Mouse (Mus musculus): ENCODE results near the gene Olfr313. TPM values are rescaled to one million over a fixed set of nuclear protein-coding genes. Genes with fewer than 3 reads are reported as not detected.
"Not testable (repeated sequence)": the region's sequence is repeated elsewhere in the genome, so short reads cannot be mapped to it uniquely, and the experiment has no call there.

Olfr313 gene
- not detected in 2 replicates for polyA plus RNA-seq (2015; fragmentation: Nextera tagmentation; extraction: Ambion mirVana)

DNA sequence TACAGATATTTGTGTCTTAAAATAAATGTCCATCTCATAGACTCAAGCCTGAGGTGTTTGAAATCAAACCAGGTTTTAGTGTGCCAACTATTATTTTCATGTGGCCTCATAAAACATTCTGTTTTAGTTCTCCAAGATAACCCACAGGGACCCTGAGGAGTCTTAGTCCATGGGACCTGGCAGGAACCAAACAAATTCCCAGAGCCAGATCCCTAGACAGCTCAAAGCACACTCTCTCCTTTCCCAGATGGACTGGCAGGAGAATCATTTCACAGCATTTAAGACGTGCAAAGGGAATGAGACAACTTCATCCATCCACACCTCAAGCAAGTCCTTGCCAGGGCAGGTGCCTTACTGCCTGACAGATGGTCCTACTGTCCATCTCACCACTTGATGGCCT is at the start of gene Olfr313:
TSS of gene Olfr313 (plus strand) at position 301 of the 400 bp plus-strand sequence.
- not testable (repeated sequence) for H3K9me3 ChIP-seq (replicated peaks); ATAC-seq (ENCODE audit: insufficient read depth); H3K4me1 ChIP-seq (replicated peaks); H3K27ac ChIP-seq (replicated peaks); H3K27me3 ChIP-seq; H3K4me3 ChIP-seq (replicated peaks); H3K36me3 ChIP-seq (replicated peaks); H3K9ac ChIP-seq; H3K4me2 ChIP-seq
- WGBS (ENCODE audit: insufficient replicate concordance), result 36% methylated on average over 1 of the region's 1 CpGs

DNA sequence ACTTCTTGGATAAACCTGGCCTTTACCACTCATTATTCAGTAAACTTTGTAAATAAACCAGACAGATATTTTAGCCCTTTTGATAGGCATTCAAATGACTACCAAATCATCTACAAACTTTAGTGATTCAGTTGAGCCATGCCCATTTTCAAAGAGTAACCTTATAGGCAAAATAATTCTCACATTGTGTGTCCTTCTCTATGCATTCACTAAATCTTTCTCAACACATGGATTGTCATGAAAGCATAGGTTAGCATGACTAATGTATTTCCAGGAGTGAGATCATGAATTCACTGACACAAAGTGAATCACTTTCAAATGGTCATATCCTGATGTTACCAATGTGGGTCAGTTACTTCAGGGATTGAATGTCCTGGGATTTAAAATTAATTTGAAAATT is 41.9 kb upstream of the Olfr313 start, which contains the start of gene Olfr315:
TSS of gene Olfr315 (plus strand) at position 301 of the 400 bp plus-strand sequence.
- H3K27ac ChIP-seq (replicated peaks), result no peak within 1 kb of the TSS
- no peak within 1 kb of the TSS for H3K4me3 ChIP-seq (replicated peaks)
- no peaks in the 10 kb centered on the region for H3K36me3 ChIP-seq (replicated peaks)
- H3K4me2 ChIP-seq, result no peak within 1 kb of the TSS
- H3K4me1 ChIP-seq (replicated peaks), result no peaks in the 10 kb centered on the region
- H3K27me3 ChIP-seq, result no peaks in the 10 kb centered on the region
- no peak within 1 kb of the TSS for H3K9ac ChIP-seq
- no peaks in the 10 kb centered on the region for H3K9me3 ChIP-seq (replicated peaks)
- no peak for ATAC-seq (ENCODE audit: insufficient read depth)

DNA sequence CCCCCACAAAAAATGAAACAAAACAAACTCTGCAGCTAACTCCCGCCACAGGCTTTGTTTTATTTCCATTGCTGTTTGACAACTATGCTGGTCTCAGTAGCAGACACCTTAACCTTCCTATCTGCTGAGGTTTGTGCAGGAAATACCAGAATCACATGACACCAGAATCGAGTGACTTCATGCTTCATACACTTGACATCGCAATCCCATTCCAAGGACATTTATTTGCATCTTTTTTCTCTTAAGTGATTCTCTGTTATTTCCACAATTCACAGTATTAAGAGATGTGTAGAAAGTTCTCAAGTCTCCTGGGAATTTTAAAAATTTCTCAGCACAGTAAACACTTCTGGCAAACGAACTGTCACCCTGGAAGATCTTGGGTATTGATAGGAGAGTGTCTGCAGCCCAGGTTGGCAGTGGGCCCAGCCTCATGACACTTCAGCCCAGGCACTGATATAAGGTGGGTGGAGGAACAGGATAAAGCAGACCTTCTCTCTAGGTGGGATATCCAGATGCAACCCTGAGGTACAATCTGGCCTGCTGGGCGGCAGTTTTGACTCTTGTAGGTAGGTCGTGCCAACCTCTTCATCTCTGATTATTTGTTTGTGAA is 32.2 kb upstream of the Olfr313 start, which contains the start of gene Olfr314:
TSS of gene Olfr314 (plus strand) at position 473 of the 610 bp plus-strand sequence.
- 54% methylated on average over 6 of the region's 6 CpGs for WGBS (ENCODE audit: insufficient replicate concordance)
- Histone ChIP-seq H3K36me3 (replicated peaks) (no peaks in the 10 kb centered on the region), H3K9me3 (replicated peaks) (no peaks in the 10 kb centered on the region), H3K4me2 (no peak within 1 kb of the TSS), H3K27me3 (no peaks in the 10 kb centered on the region), H3K27ac (replicated peaks) (no peak within 1 kb of the TSS), H3K4me3 (replicated peaks) (no peak within 1 kb of the TSS), H3K9ac (no peak within 1 kb of the TSS), H3K4me1 (replicated peaks) (no peaks in the 10 kb centered on the region)
- ATAC-seq (ENCODE audit: insufficient read depth), result no peak

DNA sequence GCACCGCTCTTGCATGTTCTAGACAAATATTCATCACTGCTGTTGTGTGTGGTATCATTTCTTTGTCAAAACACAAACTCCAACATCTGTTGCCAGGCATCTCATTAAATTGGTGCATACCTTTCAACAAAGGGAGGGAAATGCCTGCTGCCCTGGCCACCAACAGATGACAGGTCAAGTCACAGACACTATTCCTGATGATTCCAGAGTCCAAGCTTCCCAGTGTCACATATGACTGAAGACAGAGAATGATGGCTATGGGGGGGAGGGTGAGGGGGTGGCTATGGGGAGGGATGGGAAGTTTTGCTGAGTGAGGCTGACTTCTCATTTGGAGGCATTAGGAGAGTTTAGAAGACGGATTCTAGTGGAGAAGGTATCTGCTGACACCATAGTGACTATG is 30.6 kb upstream of the Olfr313 start:
- Histone ChIP-seq H3K4me2 (no peak overlapping the region), H3K36me3 (replicated peaks) (no peaks in the 10 kb centered on the region), H3K27ac (replicated peaks) (no peak overlapping the region), H3K4me1 (replicated peaks) (no peaks in the 10 kb centered on the region), H3K9ac (no peak overlapping the region), H3K27me3 (no peaks in the 10 kb centered on the region), H3K4me3 (replicated peaks) (no peak overlapping the region), H3K9me3 (replicated peaks) (no peaks in the 10 kb centered on the region)
- no peak for ATAC-seq (ENCODE audit: insufficient read depth)
- 59% methylated on average over 2 of the region's 2 CpGs for WGBS (ENCODE audit: insufficient replicate concordance)

DNA sequence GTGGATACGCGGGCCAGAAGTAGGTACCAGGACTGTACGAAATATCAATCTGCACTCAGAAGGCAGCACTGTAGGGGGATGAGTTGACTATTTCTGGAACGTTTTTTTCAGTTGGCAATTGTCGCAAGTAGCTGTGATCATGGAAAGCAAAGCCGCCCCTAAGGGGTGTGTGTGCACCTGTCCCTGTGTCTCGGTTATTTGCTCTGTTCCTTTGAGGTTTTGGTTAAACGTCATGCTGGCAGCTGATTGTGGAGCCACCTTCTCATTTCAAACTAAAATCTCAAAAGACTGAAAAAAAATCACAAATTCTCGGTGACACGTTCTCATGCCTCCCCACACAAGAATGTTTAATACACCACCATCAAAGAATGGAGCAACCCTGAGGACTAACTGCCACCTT is 27.1 kb upstream of the Olfr313 start:
- Histone ChIP-seq H3K9ac (no peak overlapping the region), H3K27ac (replicated peaks) (no peak overlapping the region), H3K27me3 (no peaks in the 10 kb centered on the region), H3K9me3 (replicated peaks) (no peaks in the 10 kb centered on the region), H3K4me3 (replicated peaks) (no peak overlapping the region), H3K4me2 (no peak overlapping the region), H3K36me3 (replicated peaks) (no peaks in the 10 kb centered on the region), H3K4me1 (replicated peaks) (no peaks in the 10 kb centered on the region)
- 72% methylated on average over 10 of the region's 10 CpGs for WGBS (ENCODE audit: insufficient replicate concordance)
- no peak for ATAC-seq (ENCODE audit: insufficient read depth)

DNA sequence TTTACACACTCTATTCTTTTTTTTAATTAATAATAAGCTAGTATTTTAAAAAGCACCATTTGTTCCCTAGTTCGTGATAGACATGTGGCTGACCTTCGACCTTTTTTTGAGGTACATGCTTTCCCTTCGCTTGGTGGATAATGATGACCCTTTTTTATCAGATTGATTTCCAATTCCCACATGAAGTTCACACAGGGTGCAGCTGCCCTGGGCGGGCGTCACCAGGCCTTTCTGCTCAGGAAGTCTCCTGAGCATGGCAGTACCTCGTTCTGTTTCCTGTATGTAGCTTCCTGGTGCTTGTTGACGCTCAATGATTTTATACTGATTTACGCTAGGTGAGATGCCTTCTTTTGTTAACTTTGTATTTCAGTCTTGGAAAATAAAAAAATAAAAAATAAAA is 26.5 kb upstream of the Olfr313 start:
- no peaks in the 10 kb centered on the region for H3K9me3 ChIP-seq (replicated peaks)
- H3K4me2 ChIP-seq, result no peak overlapping the region
- H3K27me3 ChIP-seq, result no peaks in the 10 kb centered on the region
- no peak overlapping the region for H3K4me3 ChIP-seq (replicated peaks)
- H3K9ac ChIP-seq, result no peak overlapping the region
- WGBS (ENCODE audit: insufficient replicate concordance), result 51% methylated on average over 8 of the region's 8 CpGs
- no peaks in the 10 kb centered on the region for H3K4me1 ChIP-seq (replicated peaks)
- H3K36me3 ChIP-seq (replicated peaks), result no peaks in the 10 kb centered on the region
- no peak overlapping the region for H3K27ac ChIP-seq (replicated peaks)
- ATAC-seq (ENCODE audit: insufficient read depth), result no peak

DNA sequence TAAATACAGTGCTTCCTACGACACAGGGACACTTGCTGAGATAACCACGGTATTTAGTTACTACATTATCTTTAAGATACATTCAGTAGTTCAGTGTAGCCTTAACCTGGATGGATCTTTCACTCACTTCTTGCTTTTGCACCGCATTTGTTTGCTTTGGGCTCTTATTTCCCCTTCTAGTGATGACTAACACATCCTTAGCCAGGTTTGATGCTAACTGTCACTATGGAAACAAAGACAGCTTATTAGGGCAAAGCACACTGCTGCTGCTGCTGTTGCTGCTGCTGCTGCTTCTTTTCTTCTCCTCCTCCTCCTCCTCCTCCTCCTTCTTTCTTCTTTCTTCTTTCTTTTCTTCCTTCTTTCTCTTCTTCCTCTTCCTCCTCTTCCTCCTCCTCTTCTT is 25.3 kb upstream of the Olfr313 start:
- no peak overlapping the region for H3K4me3 ChIP-seq (replicated peaks)
- no peak overlapping the region for H3K4me2 ChIP-seq
- H3K4me1 ChIP-seq (replicated peaks), result no peaks in the 10 kb centered on the region
- no peaks in the 10 kb centered on the region for H3K27me3 ChIP-seq
- H3K9ac ChIP-seq, result no peak overlapping the region
- H3K36me3 ChIP-seq (replicated peaks), result no peaks in the 10 kb centered on the region
- WGBS (ENCODE audit: insufficient replicate concordance), result 18% methylated on average over 3 of the region's 3 CpGs
- H3K9me3 ChIP-seq (replicated peaks), result no peaks in the 10 kb centered on the region
- no peak for ATAC-seq (ENCODE audit: insufficient read depth)
- no peak overlapping the region for H3K27ac ChIP-seq (replicated peaks)

DNA sequence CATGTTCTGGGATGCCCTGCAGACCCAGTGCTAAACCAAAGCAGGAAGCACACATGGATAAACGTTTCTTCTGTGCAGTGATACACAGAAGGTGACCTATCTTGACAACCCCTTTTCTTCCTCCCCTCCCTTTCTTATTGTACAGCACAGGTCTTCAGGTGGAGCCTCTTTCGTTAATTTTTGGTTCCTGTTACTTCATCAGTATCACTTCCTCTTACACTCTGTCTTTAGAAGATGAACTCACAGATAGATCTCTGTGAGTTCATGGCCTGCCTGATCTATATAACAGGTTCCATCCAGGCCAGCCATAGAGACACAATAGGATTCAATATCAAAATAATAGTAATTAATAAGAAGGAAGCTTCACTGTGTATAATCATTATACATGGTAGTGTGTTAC is 24.7 kb upstream of the Olfr313 start:
- Histone ChIP-seq H3K9me3 (replicated peaks) (no peaks in the 10 kb centered on the region), H3K27ac (replicated peaks) (no peak overlapping the region), H3K4me3 (replicated peaks) (no peak overlapping the region), H3K36me3 (replicated peaks) (no peaks in the 10 kb centered on the region), H3K4me1 (replicated peaks) (no peaks in the 10 kb centered on the region), H3K9ac (no peak overlapping the region), H3K4me2 (no peak overlapping the region), H3K27me3 (no peaks in the 10 kb centered on the region)
- WGBS (ENCODE audit: insufficient replicate concordance), result 22% methylated on average over 2 of the region's 2 CpGs
- no peak for ATAC-seq (ENCODE audit: insufficient read depth)

DNA sequence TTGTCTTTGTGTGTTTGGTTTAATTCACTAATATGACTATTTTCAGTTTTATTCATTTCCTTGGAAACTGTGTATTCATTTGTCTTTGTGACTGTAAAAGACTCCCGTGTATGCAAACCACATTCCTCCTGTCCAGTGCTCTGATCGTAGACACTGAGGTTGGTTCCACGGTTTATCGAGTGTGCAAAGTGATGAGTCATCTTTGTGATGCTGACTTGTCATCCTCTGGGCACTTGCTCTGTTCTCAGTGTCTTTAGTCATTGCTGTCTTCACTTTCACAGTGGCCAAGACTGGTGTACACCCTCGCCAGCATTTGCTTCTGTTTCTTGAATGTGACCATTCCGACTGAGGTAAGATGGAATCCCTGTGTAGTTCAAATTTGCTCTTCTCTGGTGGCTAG is 24.2 kb upstream of the Olfr313 start:
- H3K27ac ChIP-seq (replicated peaks), result no peak overlapping the region
- H3K36me3 ChIP-seq (replicated peaks), result no peaks in the 10 kb centered on the region
- 33% methylated on average over 6 of the region's 6 CpGs for WGBS (ENCODE audit: insufficient replicate concordance)
- H3K9me3 ChIP-seq (replicated peaks), result no peaks in the 10 kb centered on the region
- no peak overlapping the region for H3K9ac ChIP-seq
- H3K4me2 ChIP-seq, result no peak overlapping the region
- no peaks in the 10 kb centered on the region for H3K27me3 ChIP-seq
- no peaks in the 10 kb centered on the region for H3K4me1 ChIP-seq (replicated peaks)
- ATAC-seq (ENCODE audit: insufficient read depth), result no peak
- no peak overlapping the region for H3K4me3 ChIP-seq (replicated peaks)

DNA sequence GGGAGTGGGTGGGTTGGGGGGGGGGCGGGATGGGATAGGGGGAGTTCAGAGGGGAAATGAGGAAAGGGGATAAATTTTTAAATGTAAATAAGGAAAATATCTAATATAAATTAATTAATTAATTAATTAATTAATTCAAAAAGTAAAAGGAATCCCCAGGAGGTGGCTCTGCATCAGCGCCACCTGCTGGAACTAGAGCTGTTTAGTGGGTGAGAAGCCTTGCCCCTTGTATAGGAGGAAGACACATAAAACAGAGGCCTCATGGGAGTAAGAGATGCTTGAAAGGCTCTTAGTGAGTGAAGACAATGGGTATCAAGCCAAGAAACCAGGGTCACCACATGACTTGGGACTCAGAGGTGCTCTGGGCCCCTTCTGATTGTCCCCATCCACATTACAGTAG is 18.9 kb upstream of the Olfr313 start:
- Histone ChIP-seq H3K4me2 (no peak overlapping the region), H3K27ac (replicated peaks) (no peak overlapping the region), H3K27me3 (no peaks in the 10 kb centered on the region), H3K4me3 (replicated peaks) (no peak overlapping the region), H3K9me3 (replicated peaks) (no peaks in the 10 kb centered on the region), H3K4me1 (replicated peaks) (no peaks in the 10 kb centered on the region), H3K36me3 (replicated peaks) (no peaks in the 10 kb centered on the region), H3K9ac (no peak overlapping the region)
- 61% methylated on average over 2 of the region's 2 CpGs for WGBS (ENCODE audit: insufficient replicate concordance)
- no peak for ATAC-seq (ENCODE audit: insufficient read depth)

DNA sequence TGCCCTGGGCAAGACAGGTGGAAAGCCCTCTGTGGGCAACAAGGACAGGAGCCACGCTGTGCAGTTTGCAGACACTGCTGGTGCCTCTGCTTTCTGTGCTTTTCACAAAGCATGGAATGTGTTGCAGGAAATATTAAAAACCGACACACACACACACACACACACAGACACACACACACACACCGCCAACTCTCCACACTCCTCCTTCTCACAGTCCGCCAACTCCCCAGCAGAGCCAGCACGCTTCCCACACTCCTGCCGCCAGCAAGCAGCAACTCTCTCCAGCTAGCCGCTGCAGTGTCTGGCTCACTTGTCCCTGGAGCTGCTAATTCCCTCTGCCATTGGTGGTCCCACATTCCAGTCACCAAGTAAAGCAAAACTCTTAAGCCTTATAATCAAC is 17.9 kb upstream of the Olfr313 start:
- Histone ChIP-seq H3K27me3 (no peaks in the 10 kb centered on the region), H3K4me1 (replicated peaks) (no peaks in the 10 kb centered on the region), H3K36me3 (replicated peaks) (no peaks in the 10 kb centered on the region), H3K27ac (replicated peaks) (no peak overlapping the region), H3K9me3 (replicated peaks) (no peaks in the 10 kb centered on the region), H3K4me2 (no peak overlapping the region), H3K4me3 (replicated peaks) (no peak overlapping the region), H3K9ac (no peak overlapping the region)
- no peak for ATAC-seq (ENCODE audit: insufficient read depth)
- 61% methylated on average over 7 of the region's 7 CpGs for WGBS (ENCODE audit: insufficient replicate concordance)

DNA sequence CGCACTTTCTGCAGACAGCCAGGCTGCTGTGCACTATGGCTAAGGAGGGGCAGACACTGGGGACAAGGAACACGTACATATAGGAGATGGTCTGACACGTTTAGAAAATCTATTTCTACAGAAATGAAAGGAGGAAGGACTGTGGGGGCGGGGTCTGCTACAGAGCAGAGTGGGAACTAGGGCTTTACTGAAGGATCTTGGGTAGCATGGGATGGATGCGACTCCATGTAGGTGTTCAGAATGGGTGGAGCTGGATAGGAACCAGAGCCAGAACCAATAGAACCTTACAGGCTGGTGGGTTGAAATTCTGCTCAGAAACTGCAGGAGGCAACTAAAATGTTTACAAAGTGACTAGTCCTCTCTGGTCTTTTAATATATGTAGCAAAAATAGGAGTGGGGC is 15.1 kb upstream of the Olfr313 start:
- ATAC-seq (ENCODE audit: insufficient read depth), result no peak
- Histone ChIP-seq H3K4me3 (replicated peaks) (no peak overlapping the region), H3K27me3 (no peaks in the 10 kb centered on the region)

More for the DNA sequence above, 15.1 kb upstream of the Olfr313 start:
- Histone ChIP-seq H3K9ac (no peak overlapping the region), H3K27ac (replicated peaks) (no peak overlapping the region), H3K36me3 (replicated peaks) (no peaks in the 10 kb centered on the region), H3K9me3 (replicated peaks) (no peaks in the 10 kb centered on the region), H3K4me1 (replicated peaks) (no peaks in the 10 kb centered on the region), H3K4me2 (no peak overlapping the region)
- WGBS (ENCODE audit: insufficient replicate concordance), result 45% methylated on average over 5 of the region's 5 CpGs

Data from liver, embryonic 15.5 days (tissue).